Mouse (Mus musculus) forebrain, embryonic 12.5 days (tissue): Measurements from ENCODE around the gene Tcf21. TPM values are rescaled to one million over a fixed set of nuclear protein-coding genes. Genes with fewer than 3 reads are reported as not detected.

Source experiments
- ATAC-seq: fragments of 200-750 bp; cut with Nextera tagmentation; 2 replicates; pipeline ENCODE4 v1.8.0; 2017; ENCODE audit warnings: moderate TSS enrichment; ENCODE audit not compliant: low FRiP score
- H3K27ac ChIP-seq: fragments of 300-500 bp; sonication (generic); 2 replicates; pipeline ENCODE4 v1.5.1; 2016; ENCODE audit warnings: mild to moderate bottlenecking
- H3K27me3 ChIP-seq: fragments of 300-500 bp; sonication (generic); 2 replicates; pipeline ENCODE4 v1.6.1; 2016; ENCODE audit warnings: mild to moderate bottlenecking
- H3K36me3 ChIP-seq: fragments of 300-500 bp; sonication (generic); replicated peaks from 2 replicates; pipeline ENCODE4 v1.6.1; 2016; ENCODE audit warnings: mild to moderate bottlenecking
- H3K4me1 ChIP-seq: fragments of 300-500 bp; sonication (generic); 2 replicates; pipeline ENCODE4 v1.6.1; 2016
- H3K4me2 ChIP-seq: fragments of 300-500 bp; sonication (generic); 2 replicates; pipeline ENCODE4 v1.6.1; 2016; ENCODE audit warnings: mild to moderate bottlenecking, moderate library complexity
- H3K4me3 ChIP-seq: fragments of 300-500 bp; sonication (generic); replicated peaks from 2 replicates; pipeline ENCODE4 v1.5.1; 2016; ENCODE audit warnings: mild to moderate bottlenecking
- H3K9ac ChIP-seq: fragments of 300-500 bp; sonication (generic); 2 replicates; pipeline ENCODE4 v1.6.1; 2016; ENCODE audit warnings: mild to moderate bottlenecking
- H3K9me3 ChIP-seq: fragments of 300-500 bp; sonication (generic); 2 replicates; pipeline ENCODE4 v1.6.1; 2016
- WGBS: fragments of 180-500 bp; shearing (Covaris S2); methylation state at CpG from one replicate; pipeline ENCODE4 v1.1.7; 2016; 5-methylcytosine and 5-hydroxymethylcytosine counted together
- polyA plus RNA-seq: library from polyadenylated mRNA; unstranded; fragments of >200 nt; fragmentation: Nextera tagmentation; extraction: Ambion mirVana; gene quantifications from 2 replicates; pipeline ENCODE4 v1.2.1, GENCODE M21; 2016

Tcf21 gene
- polyA plus RNA-seq, 1 experiment from 2014 or later, result not detected

DNA sequence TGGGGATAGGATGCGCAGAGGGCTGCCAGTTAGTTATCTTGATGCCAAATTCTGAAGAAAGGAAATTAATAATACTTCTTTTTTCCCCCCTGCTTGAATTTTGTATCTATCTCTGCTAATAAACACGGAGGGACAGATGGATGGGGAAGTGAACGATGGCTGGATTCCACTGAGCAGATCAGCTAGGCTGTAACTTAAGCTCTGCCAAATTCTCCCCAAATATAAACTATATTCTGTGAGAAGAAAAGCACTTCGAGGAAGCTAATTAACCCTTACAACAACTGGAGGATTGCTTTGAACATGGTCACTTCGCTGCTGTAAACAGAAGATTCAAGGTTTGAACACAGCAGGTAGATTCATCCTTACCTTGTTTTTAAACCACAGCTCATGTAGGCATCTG lies 2.5 kb upstream of the Tcf21 start:
- WGBS, result 6% methylated on average over 5 of the region's 5 CpGs
- no peaks in the 10 kb centered on the region for H3K9me3 ChIP-seq
- no peak overlapping the region for H3K9ac ChIP-seq
- ATAC-seq, result no peak
- H3K4me3 ChIP-seq, result no peak overlapping the region
- no peaks in the 10 kb centered on the region for H3K36me3 ChIP-seq
- peaks cover 84% of the 10 kb centered on the region for H3K27me3 ChIP-seq
- H3K4me1 ChIP-seq, result peaks cover 9% of the 10 kb centered on the region; the same call in 1 of the 2 replicates
- no peak overlapping the region for H3K27ac ChIP-seq
- H3K4me2 ChIP-seq, result no peak overlapping the region

DNA sequence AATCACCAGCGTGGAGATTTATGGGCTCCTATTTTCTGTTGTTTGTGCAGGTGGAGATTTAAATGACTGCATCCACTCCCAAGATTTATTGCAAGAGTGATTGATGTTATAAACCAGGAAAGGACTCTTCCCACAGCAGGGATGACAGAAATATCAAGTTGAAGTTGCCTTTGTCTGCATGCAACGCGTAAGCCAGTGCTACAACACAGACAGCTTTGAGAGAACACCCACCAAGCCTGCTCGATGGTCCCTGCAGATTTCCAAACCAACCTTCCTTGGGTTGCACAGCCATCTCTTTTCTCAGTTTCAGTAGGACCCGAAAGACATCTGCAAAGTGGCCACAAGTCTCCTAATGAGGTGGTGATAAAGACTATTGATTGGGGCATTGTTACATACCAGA lies 1.7 kb upstream of the Tcf21 start:
- Histone ChIP-seq H3K36me3 (no peaks in the 10 kb centered on the region), H3K9ac (no peak overlapping the region), H3K9me3 (no peaks in the 10 kb centered on the region), H3K4me2 (no peak overlapping the region), H3K4me1 (peaks cover 9% of the 10 kb centered on the region; the same call in 1 of the 2 replicates), H3K27ac (no peak overlapping the region), H3K4me3 (no peak overlapping the region), H3K27me3 (peaks cover 87% of the 10 kb centered on the region)
- WGBS, result 2% methylated on average over 5 of the region's 5 CpGs
- no peak for ATAC-seq

DNA sequence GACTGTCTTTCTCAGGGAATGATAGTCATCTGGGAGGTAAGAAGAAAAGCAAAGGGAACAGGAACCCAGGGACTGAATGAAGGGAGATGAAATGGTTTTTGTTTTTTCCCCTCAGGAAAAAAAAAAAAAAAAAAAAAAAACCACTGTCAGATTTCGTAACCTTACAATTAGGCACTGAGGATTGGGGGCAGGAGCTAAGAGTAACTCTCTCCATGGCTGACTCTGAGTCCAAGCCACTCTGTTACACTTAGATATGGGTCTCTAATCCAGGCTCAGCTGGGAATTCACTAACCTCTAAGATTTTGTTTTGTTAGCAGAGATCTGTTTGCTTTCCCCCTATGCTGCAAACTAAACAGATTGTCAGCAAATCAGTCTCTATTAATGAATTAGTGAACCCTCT lies 1.3 kb upstream of the Tcf21 start:
- H3K4me3 ChIP-seq, result no peak overlapping the region
- H3K27ac ChIP-seq, result no peak overlapping the region
- H3K4me2 ChIP-seq, result no peak overlapping the region
- peaks cover 91% of the 10 kb centered on the region for H3K27me3 ChIP-seq
- no peaks in the 10 kb centered on the region for H3K9me3 ChIP-seq
- H3K9ac ChIP-seq, result no peak overlapping the region
- peaks cover 11% of the 10 kb centered on the region; the same call in 1 of the 2 replicates for H3K4me1 ChIP-seq
- no peak for ATAC-seq
- H3K36me3 ChIP-seq, result no peaks in the 10 kb centered on the region
- WGBS, result 10% methylated on average over 1 of the region's 1 CpGs

DNA sequence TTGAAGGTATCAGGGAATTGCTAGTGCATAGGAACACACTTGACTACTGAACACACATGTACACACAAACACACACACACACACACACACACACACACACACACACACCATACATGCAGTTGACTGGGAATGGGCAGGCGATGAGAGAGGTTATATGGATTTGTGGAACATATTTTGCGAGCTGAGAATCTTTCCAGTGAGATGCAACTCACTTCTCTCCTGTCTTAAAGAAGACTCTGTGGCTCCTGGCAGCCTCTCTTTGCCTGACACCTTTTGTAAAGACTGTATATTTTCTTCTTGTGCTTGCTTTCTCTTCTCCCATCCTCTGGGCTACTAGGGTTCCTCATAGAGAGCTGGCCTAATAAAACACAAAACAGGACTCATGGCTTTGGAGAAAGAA lies 867 bp upstream of the Tcf21 start:
- no peak overlapping the region for H3K27ac ChIP-seq
- H3K4me3 ChIP-seq, result no peak overlapping the region
- H3K4me1 ChIP-seq, result peaks cover 12% of the 10 kb centered on the region; the same call in 1 of the 2 replicates
- peaks cover 91% of the 10 kb centered on the region for H3K27me3 ChIP-seq
- H3K36me3 ChIP-seq, result no peaks in the 10 kb centered on the region
- H3K9ac ChIP-seq, result no peak overlapping the region
- no peak for ATAC-seq
- no peaks in the 10 kb centered on the region for H3K9me3 ChIP-seq
- H3K4me2 ChIP-seq, result no peak overlapping the region
- WGBS, result 13% methylated on average over 2 of the region's 2 CpGs

DNA sequence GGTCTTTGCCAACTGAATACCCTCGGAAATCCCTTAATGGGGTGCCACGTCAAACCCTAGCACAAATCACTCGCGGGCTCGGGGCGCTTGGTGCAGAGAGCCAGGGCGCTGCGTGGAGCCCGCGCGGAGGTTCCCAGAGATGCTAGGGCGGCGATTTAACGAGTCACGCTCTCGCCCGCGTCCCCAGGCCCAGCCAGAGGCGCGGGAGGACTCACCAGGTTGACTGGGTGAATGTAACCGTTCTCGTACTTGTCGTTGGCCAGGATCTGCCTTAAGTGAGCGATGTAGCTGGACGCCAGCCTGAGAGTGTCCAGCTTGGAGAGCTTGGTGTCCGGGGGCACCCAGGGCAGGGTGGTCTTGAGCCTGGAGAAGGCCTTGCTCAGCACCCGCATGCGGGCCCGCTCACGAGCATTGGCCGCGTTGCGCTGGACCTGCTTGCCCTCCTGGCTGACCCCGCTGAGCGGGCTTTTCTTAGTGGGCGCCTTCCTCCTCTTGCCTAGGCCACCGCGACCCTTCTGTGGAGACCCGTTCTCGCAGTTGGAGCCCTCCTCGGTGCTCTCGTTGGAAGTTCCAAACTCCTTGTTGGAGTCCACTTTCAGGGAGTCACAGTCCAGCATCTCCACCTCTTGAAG lies 619 bp downstream of the Tcf21 start:
- no peak for ATAC-seq
- under 1% methylated on average over 42 of the region's 42 CpGs for WGBS

DNA sequence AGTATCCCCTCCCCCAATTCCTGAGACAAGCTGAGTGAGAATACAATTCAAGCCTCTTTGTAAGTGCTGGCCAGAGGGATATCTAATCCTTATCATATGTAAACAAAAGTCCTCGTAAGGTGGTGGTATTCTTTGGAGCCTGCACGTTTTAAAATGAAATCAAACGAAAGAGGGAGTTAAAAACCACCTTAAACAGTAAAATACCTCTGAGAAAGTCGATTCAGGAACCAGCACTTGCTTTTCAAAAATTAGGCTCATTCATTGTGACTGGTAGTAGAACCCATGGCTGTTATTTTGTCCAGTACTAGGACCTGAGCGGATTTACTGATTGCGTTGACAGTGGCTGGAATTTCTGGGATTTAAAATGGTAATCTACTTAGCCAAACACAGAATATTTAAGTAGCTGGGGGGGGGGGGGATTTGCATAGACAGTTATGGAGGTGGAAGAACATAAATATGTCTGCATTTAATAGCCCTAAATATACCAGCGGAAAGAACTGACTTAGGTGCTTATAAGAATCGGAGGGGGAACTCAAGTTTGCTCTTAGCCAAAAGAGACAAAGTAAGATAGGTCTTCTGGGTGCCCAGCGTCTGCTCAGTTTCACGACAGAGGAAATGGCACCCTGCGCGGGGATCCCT lies 1.3 kb downstream of the Tcf21 start:
- Histone ChIP-seq H3K36me3 (no peaks in the 10 kb centered on the region), H3K27ac (no peak overlapping the region), H3K4me3 (0 out of 2 replicates have a peak overlapping the region, but pooled peaks have one; percentile 4), H3K4me2 (0 out of 2 replicates have a peak overlapping the region, but pooled peaks have one; percentile 22), H3K9me3 (no peaks in the 10 kb centered on the region), H3K27me3 (peaks cover 91% of the 10 kb centered on the region), H3K4me1 (peaks cover 12% of the 10 kb centered on the region; the same call in 1 of the 2 replicates), H3K9ac (no peak overlapping the region)
- WGBS, result 0% methylated on average over 12 of the region's 12 CpGs
- no peak for ATAC-seq

More for the DNA sequence above, 619 bp downstream of the Tcf21 start:
- Histone ChIP-seq H3K9ac (no peak overlapping the region), H3K4me3 (peak overlapping the region; percentile 4; the same call in 1 of the 2 replicates), H3K36me3 (no peaks in the 10 kb centered on the region), H3K27ac (no peak overlapping the region), H3K9me3 (no peaks in the 10 kb centered on the region), H3K27me3 (peaks cover 91% of the 10 kb centered on the region), H3K4me1 (peaks cover 12% of the 10 kb centered on the region; the same call in 1 of the 2 replicates), H3K4me2 (peak overlapping the region; percentile 22)

DNA sequence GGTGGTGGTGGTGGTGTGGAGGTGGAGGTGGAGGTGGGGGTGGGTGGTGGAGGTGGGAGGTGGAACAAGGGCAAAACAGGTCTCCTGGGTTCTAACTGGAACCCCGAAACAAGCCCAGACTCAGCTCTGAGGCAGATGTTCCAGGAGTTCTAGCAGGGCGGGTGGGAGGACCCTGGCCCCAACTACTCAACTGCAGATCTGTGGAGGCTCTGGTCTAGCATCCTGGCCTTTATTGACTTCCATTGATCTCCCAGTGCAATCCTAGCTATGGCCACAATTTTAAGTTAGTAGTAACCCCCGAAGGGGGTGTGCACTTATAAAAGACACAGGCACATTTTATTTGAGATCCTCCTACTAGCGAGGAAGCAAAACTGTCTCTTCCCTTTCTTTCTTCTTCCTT lies 2.0 kb downstream of the Tcf21 start:
- Histone ChIP-seq H3K4me2 (no peak overlapping the region), H3K27me3 (peaks cover 93% of the 10 kb centered on the region), H3K9ac (no peak overlapping the region), H3K27ac (no peak overlapping the region), H3K4me3 (no peak overlapping the region), H3K9me3 (no peaks in the 10 kb centered on the region), H3K36me3 (no peaks in the 10 kb centered on the region), H3K4me1 (peaks cover 15% of the 10 kb centered on the region; the same call in 1 of the 2 replicates)
- no peak for ATAC-seq
- WGBS, result 1% methylated on average over 4 of the region's 4 CpGs

DNA sequence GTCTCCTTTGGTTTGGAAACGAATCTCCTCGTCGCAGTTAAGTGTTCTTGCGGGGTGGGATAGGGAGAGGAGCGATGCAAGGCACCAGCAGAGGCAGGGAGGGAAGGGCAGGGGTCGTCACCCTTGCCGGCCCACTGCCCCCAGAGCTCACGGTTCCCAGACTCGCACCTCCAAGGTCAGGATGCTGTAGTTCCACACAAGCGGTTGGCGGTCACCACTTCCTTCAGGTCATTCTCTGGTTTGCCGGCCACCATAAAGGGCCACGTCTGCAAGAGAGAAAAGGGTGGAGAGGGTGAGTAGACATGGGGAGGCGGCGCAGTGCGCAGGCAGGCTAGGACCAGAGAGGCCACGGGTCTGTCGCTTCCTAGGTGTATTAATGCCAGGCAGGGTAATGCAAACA lies 2.4 kb downstream of the Tcf21 start:
- 0% methylated on average over 18 of the region's 18 CpGs for WGBS
- H3K9me3 ChIP-seq, result no peaks in the 10 kb centered on the region
- no peak overlapping the region for H3K9ac ChIP-seq
- H3K27ac ChIP-seq, result no peak overlapping the region
- H3K4me2 ChIP-seq, result no peak overlapping the region
- no peak for ATAC-seq
- H3K4me1 ChIP-seq, result peaks cover 15% of the 10 kb centered on the region; the same call in 1 of the 2 replicates
- H3K4me3 ChIP-seq, result no peak overlapping the region
- peaks cover 90% of the 10 kb centered on the region for H3K27me3 ChIP-seq
- no peaks in the 10 kb centered on the region for H3K36me3 ChIP-seq

DNA sequence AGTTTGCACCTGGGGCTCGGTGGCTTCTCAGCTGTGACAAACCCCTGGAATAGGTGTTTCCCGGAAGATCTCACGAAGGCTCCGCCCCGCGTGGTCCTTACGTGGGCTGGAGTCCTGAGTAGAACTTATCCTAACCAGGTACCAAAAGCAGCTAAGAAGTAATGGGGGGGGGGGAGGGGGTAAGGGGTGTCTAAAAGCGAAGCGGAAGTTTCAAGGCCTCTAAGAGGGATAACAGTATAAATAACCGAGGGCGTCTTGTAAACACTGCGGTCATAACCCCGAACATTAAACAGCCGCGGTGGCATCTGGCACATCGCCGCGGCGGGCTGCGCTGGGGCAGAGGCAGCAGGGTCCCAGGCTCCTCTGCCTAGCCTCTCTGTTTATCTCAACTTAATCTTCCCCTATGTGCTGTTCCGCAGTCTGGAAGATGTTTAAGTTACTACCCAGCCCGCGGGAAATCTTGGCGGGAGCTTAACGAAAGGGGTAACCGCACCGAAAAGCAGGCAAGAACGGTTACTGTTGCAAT lies 3.7 kb downstream of the Tcf21 start:
- H3K9me3 ChIP-seq, result no peaks in the 10 kb centered on the region
- H3K4me1 ChIP-seq, result peaks cover 15% of the 10 kb centered on the region; the same call in 1 of the 2 replicates
- under 1% methylated on average over 28 of the region's 28 CpGs for WGBS
- ATAC-seq, result no peak
- peak overlapping the region; percentile 11; the same call in 1 of the 2 replicates for H3K4me3 ChIP-seq
- H3K9ac ChIP-seq, result no peak overlapping the region
- peaks cover 90% of the 10 kb centered on the region for H3K27me3 ChIP-seq
- H3K36me3 ChIP-seq, result no peaks in the 10 kb centered on the region
- H3K4me2 ChIP-seq, result no peak overlapping the region
- H3K27ac ChIP-seq, result no peak overlapping the region

DNA sequence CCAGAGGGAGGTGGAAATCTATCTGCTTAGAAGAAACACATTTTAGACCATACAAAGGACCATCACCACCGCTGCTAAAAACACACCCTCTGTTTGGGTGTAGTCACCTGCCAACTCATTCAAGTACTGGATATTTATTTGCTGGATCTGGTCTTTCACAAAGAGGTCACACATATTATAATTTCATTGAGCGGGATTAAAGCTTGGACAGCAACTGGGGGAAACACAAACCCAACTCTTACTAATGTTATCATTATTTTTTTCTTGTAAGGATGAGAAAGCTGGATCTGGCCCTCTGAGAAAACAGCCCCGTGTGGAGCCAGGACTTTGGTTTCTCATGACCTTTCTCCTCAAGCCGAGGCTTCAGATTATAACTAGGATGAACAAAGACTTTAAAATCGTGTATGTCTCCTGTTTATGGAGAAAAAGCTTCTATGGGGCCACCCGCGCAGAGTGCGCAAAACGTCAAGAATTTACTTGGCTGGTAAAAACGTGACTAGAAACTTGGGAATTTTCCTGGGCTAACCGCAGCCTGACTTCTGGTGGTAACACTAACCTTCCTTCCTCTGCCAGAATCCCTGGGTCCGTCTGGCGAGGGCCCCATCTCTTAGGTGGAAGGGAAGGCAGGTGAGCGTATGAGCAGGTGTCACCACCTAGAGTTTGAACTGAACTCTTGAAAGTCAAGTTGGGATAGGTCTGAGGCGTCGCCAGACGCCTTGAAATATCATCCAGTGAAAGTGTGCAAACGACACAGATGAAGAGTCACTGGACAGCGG lies 4.3 kb downstream of the Tcf21 start:
- no peak for ATAC-seq
- no peak overlapping the region for H3K9ac ChIP-seq
- H3K4me1 ChIP-seq, result peaks cover 15% of the 10 kb centered on the region; the same call in 1 of the 2 replicates
- peaks cover 88% of the 10 kb centered on the region for H3K27me3 ChIP-seq
- H3K27ac ChIP-seq, result no peak overlapping the region
- no peak overlapping the region for H3K4me3 ChIP-seq
- under 1% methylated on average over 19 of the region's 19 CpGs for WGBS
- H3K4me2 ChIP-seq, result no peak overlapping the region
- H3K36me3 ChIP-seq, result no peaks in the 10 kb centered on the region
- H3K9me3 ChIP-seq, result no peaks in the 10 kb centered on the region

DNA sequence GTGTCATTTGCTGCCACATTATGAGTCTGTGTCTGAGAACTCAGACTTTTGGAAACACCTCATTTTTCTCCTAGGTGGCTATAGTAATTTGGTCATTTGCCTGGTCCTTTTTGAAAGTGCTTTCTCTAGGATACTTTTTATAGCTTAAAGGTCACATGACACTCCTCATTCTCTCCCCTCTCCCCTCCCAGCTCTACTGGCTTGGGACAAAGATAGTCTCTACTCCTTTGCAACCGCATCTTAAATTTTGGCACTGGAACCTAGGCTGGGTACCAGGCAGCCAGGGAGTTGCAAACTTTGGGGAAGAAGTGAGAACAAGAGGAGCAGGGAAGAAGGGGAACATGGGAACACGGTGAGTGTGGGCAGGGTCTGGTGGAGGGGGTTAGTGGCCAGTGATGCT lies 5.2 kb downstream of the Tcf21 start:
- Histone ChIP-seq H3K27ac (no peak overlapping the region), H3K9ac (no peak overlapping the region), H3K9me3 (no peaks in the 10 kb centered on the region), H3K4me1 (peaks cover 14% of the 10 kb centered on the region; the same call in 1 of the 2 replicates), H3K36me3 (no peaks in the 10 kb centered on the region), H3K4me2 (no peak overlapping the region), H3K27me3 (peaks cover 88% of the 10 kb centered on the region), H3K4me3 (no peak overlapping the region)
- no peak for ATAC-seq
- WGBS, result 0% methylated on average over 2 of the region's 2 CpGs

DNA sequence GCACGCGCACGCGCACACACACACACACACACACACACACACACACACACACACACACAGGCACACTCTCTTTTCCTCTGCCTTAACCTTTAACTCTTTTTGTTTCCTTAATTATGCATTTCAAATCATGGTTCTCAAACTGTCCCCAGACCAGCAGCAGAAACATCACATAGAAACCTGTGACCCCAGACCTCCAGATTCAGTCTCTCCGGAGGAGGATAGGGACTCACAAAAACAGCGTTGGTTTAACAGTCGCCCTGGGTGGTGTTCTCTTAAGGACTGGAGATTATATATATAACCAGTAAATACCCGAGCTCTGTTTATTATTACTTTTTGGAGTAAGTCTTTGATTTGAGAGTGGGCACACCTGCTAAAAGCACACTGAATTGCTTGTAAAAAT lies 5.7 kb downstream of the Tcf21 start:
- no peak overlapping the region for H3K4me2 ChIP-seq
- H3K4me1 ChIP-seq, result peaks cover 10% of the 10 kb centered on the region; the same call in 1 of the 2 replicates
- WGBS, result 0% methylated on average over 4 of the region's 8 CpGs
- no peaks in the 10 kb centered on the region for H3K9me3 ChIP-seq
- ATAC-seq, result no peak
- H3K4me3 ChIP-seq, result no peak overlapping the region
- no peaks in the 10 kb centered on the region for H3K36me3 ChIP-seq
- H3K27me3 ChIP-seq, result peaks cover 88% of the 10 kb centered on the region
- H3K9ac ChIP-seq, result no peak overlapping the region
- no peak overlapping the region for H3K27ac ChIP-seq
